Mouse (Mus musculus) heart, postnatal 0 days (tissue): ENCODE data around the gene Gpx1. TPM values are rescaled to one million over a fixed set of nuclear protein-coding genes. Genes with fewer than 3 reads are reported as not detected.
A peak's percentile ranks its signal among the peaks of the same experiment; 100 is the strongest.

Experiments used
- ATAC-seq: fragments of 200-750 bp; cut with Nextera tagmentation; 2 replicates; pipeline ENCODE4 v1.8.0; 2017; ENCODE audit warnings: low read depth, moderate number of reproducible peaks, moderate library complexity; ENCODE audit not compliant: insufficient read depth
- DNase-seq: peaks from one replicate; pipeline ENCODE4 v3.0.0-alpha.2; 2016; ENCODE audit warnings: low spot score
- H3K27ac ChIP-seq: fragments of 300-500 bp; sonication (generic); 2 replicates; pipeline ENCODE4 v1.5.1; 2014; ENCODE audit warnings: low read depth, mild to moderate bottlenecking
- H3K27me3 ChIP-seq: fragments of 300-500 bp; sonication (generic); 2 replicates; pipeline ENCODE4 v1.6.1; 2014; ENCODE audit warnings: low read length, mixed read lengths; ENCODE audit not compliant: control insufficient read depth, insufficient read depth
- H3K36me3 ChIP-seq: fragments of 300-500 bp; sonication (generic); replicated peaks from 2 replicates; pipeline ENCODE4 v1.6.1; 2014; ENCODE audit warnings: low read length, mixed read lengths; ENCODE audit not compliant: control insufficient read depth, insufficient read depth
- H3K4me1 ChIP-seq: fragments of 300-500 bp; sonication (generic); 2 replicates; pipeline ENCODE4 v1.6.1; 2014; ENCODE audit warnings: antibody characterized with exemption; ENCODE audit not compliant: control insufficient read depth, insufficient read depth
- H3K4me2 ChIP-seq: fragments of 300-500 bp; sonication (generic); 2 replicates; pipeline ENCODE4 v1.6.1; 2014; ENCODE audit warnings: low read depth, mild to moderate bottlenecking, low read length, moderate library complexity
- H3K4me3 ChIP-seq: fragments of 300-500 bp; sonication (generic); 2 replicates; pipeline ENCODE4 v1.5.1; 2014; ENCODE audit warnings: low read depth, low read length
- H3K9ac ChIP-seq: fragments of 300-500 bp; sonication (generic); replicated peaks from 2 replicates; pipeline ENCODE4 v1.6.1; 2014; ENCODE audit warnings: low read depth, low read length, mixed read lengths
- H3K9me3 ChIP-seq: fragments of 300-500 bp; sonication (generic); replicated peaks from 2 replicates; pipeline ENCODE4 v1.6.1; 2016; ENCODE audit warnings: low read length; ENCODE audit not compliant: control insufficient read depth
- CTCF ChIP-seq: IDR thresholded peaks from 2 replicates; pipeline ENCODE4 v1.5.1; 2016; ENCODE audit warnings: antibody characterized with exemption, control low read depth, low read depth
- EP300 ChIP-seq: IDR thresholded peaks from 2 replicates; pipeline ENCODE4 v1.6.1; 2016; ENCODE audit warnings: antibody characterized with exemption, low read depth
- WGBS: fragments of 180-500 bp; shearing (Covaris S2); extraction: QIAGEN DNeasy Blood & Tissue Kit; methylation state at CpG from one replicate; pipeline ENCODE4 v1.1.7; 2014; 5-methylcytosine and 5-hydroxymethylcytosine counted together
- polyA plus RNA-seq: library from polyadenylated mRNA; unstranded; fragments of >200 nt; fragmentation: Nextera tagmentation; extraction: Ambion mirVana; gene quantifications from 2 replicates; pipeline ENCODE4 v1.2.1, GENCODE M21; 2015
- total RNA-seq: library from RNA; depleted of rRNA; stranded (reverse); fragments of >200 nt; gene quantifications from 2 replicates; pipeline ENCODE4 v1.2.3, GENCODE M21; 2014; ENCODE audit warnings: low replicate concordance

Gpx1 gene
- total and polyA plus RNA-seq, 2 experiments from 2014 or later: 336 to 578 TPM

GRCm38 (mm10) chr9:108324784-108325183, 13.9 kb upstream of the Gpx1 start:
- H3K4me2 ChIP-seq: no peak overlapping the region
- H3K36me3 ChIP-seq: peaks cover 28% of the 10 kb centered on the region
- H3K4me1 ChIP-seq: no peaks in the 10 kb centered on the region
- no peak for DNase-seq
- H3K9ac ChIP-seq: no peak overlapping the region
- H3K27ac ChIP-seq: no peak overlapping the region
- H3K9me3 ChIP-seq: no peaks in the 10 kb centered on the region
- no peak overlapping the region for H3K4me3 ChIP-seq
- H3K27me3 ChIP-seq: no peaks in the 10 kb centered on the region
- TF ChIP-seq CTCF (no peak), EP300 (no peak)
- ATAC-seq: no peak
- WGBS: 90% methylated on average over 1 of the region's 1 CpGs

- TF ChIP-seq CTCF (no peak), EP300 (no peak)
- Histone ChIP-seq H3K9me3 (no peaks in the 10 kb centered on the region), H3K4me2 (no peak overlapping the region), H3K36me3 (peaks cover 37% of the 10 kb centered on the region), H3K27me3 (no peaks in the 10 kb centered on the region), H3K4me1 (no peaks in the 10 kb centered on the region), H3K9ac (no peak overlapping the region), H3K4me3 (no peak overlapping the region), H3K27ac (no peak overlapping the region)
- ATAC-seq (no peak), DNase-seq (no peak)
- 100% methylated on average over 2 of the region's 2 CpGs for WGBS
These were observed 12.9 kb upstream of the Gpx1 start for GRCm38 (mm10) chr9:108325811-108326210.

- H3K9ac ChIP-seq: peak overlapping the region; percentile 88; the same call in 1 of the 2 replicates
- no peaks in the 10 kb centered on the region for H3K9me3 ChIP-seq
- DNase-seq (no peak), ATAC-seq (no peak)
- peak overlapping the region; percentile 98 for H3K27ac ChIP-seq
- peak overlapping the region; percentile 84; the same call in 1 of the 2 replicates for H3K4me3 ChIP-seq
- 60% methylated on average over 10 of the region's 10 CpGs for WGBS
- no peaks in the 10 kb centered on the region for H3K27me3 ChIP-seq
- H3K4me2 ChIP-seq: peak overlapping the region; percentile 93
- peaks cover 21% of the 10 kb centered on the region for H3K4me1 ChIP-seq
- H3K36me3 ChIP-seq: peaks cover 34% of the 10 kb centered on the region
- TF ChIP-seq EP300 (no peak), CTCF (no peak)
These were observed 704 bp upstream of the Gpx1 start for GRCm38 (mm10) chr9:108337848-108338550.

- no peaks in the 10 kb centered on the region for H3K9me3 ChIP-seq
- peaks cover 21% of the 10 kb centered on the region for H3K4me1 ChIP-seq
- no peaks in the 10 kb centered on the region for H3K27me3 ChIP-seq
- TF ChIP-seq EP300 (no peak), CTCF (no peak)
- peaks cover 31% of the 10 kb centered on the region for H3K36me3 ChIP-seq
- peak overlapping the region; percentile 93 for H3K4me2 ChIP-seq
- H3K4me3 ChIP-seq: peak overlapping the region; percentile 84
- peak overlapping the region; percentile 98 for H3K27ac ChIP-seq
- no peak for ATAC-seq
- H3K9ac ChIP-seq: peak overlapping the region; percentile 88
- no peak for DNase-seq
- WGBS: 19% methylated on average over 6 of the region's 6 CpGs
These were observed 185 bp upstream of the Gpx1 start for GRCm38 (mm10) chr9:108338551-108338885.

GRCm38 (mm10) chr9:108339886-108340257, 1.2 kb downstream of the Gpx1 start:
- no peak for TF ChIP-seq EP300
- TF ChIP-seq CTCF: no peak
- Histone ChIP-seq H3K27me3 (no peaks in the 10 kb centered on the region), H3K4me2 (peak overlapping the region; percentile 93), H3K9me3 (no peaks in the 10 kb centered on the region), H3K4me1 (peaks cover 21% of the 10 kb centered on the region), H3K36me3 (peaks cover 19% of the 10 kb centered on the region), H3K9ac (peak overlapping the region; percentile 88), H3K27ac (peak overlapping the region; percentile 98), H3K4me3 (peak overlapping the region; percentile 84)
- DNase-seq (no peak), ATAC-seq (no peak)
- WGBS: 10% methylated on average over 20 of the region's 20 CpGs
